Mouse (Mus musculus) bone marrow macrophage, adult 2 months (primary cell): Measurements from ENCODE around the gene Gjd3.

ENCODE experiments used
- CTCF ChIP-seq: IDR thresholded peaks from 2 replicates; pipeline ENCODE4 v1.5.1; 2012; ENCODE audit warnings: low read depth, mild to moderate bottlenecking, low read length, moderate library complexity
- POLR2A ChIP-seq: IDR thresholded peaks from 2 replicates; pipeline ENCODE4 v1.6.1; 2012; ENCODE audit warnings: mild to moderate bottlenecking, low read depth, low read length, borderline replicate concordance

- TF ChIP-seq CTCF (no peak), POLR2A (no peak)
Measured at GRCm38 (mm10) chr11:99010124-99010523, 27.3 kb upstream of the Gjd3 start.
